Mouse (Mus musculus) mesoderm, embryonic 11.5 days (tissue): ENCODE data around the gene Zscan22.
"Not testable (repeated sequence)": the region's sequence is repeated elsewhere in the genome, so short reads cannot be mapped to it uniquely, and the experiment has no call there.

Experiments used
- DNase-seq: peaks from one replicate; pipeline ENCODE4 v3.0.0-alpha.2; 2012; ENCODE audit warnings: low read depth, low spot score

Zscan22 gene

GRCm38 (mm10) chr7:12927693-12928589 is 30.3 kb downstream of the Zscan22 start:
- DNase-seq = peak; percentile 26

- no peak for DNase-seq
Observed at GRCm38 (mm10) chr7:12933615-12934140, 36.1 kb downstream of the Zscan22 start.

GRCm38 (mm10) chr7:12934808-12935207 is 37.2 kb downstream of the Zscan22 start:
- no peak for DNase-seq

GRCm38 (mm10) chr7:12937254-12937803 is 39.7 kb downstream of the Zscan22 start:
- DNase-seq = not testable (repeated sequence)

- no peak for DNase-seq
Observed at GRCm38 (mm10) chr7:12940599-12940998, 43.0 kb downstream of the Zscan22 start.

GRCm38 (mm10) chr7:12943488-12943887 is 45.9 kb downstream of the Zscan22 start:
- no peak for DNase-seq

- DNase-seq = peak; percentile 96
Observed at GRCm38 (mm10) chr7:12949032-12949871, 51.6 kb downstream of the Zscan22 start.

- DNase-seq = no peak
Observed at GRCm38 (mm10) chr7:12949872-12950229, 52.2 kb downstream of the Zscan22 start.

- no peak for DNase-seq
Observed at GRCm38 (mm10) chr7:12954896-12955295, 57.3 kb downstream of the Zscan22 start.

GRCm38 (mm10) chr7:12957511-12957910 is 59.9 kb downstream of the Zscan22 start:
- no peak for DNase-seq
